ENCODE assay signal across 8 mouse cellular contexts in genomic region chr11:69098039-69098761, GRCm38 (mm10). TPM values are rescaled to one million over a fixed set of nuclear protein-coding genes. Genes with fewer than 3 reads are reported as not detected.
DNase-seq lines count a peak whose midpoint lies in the region; ATAC-seq and TF ChIP-seq lines count a peak whose summit lies in the region.

No protein-coding gene starts in this region.

- ATAC-seq in hindbrain, embryonic 16.5 days: no peak
- no peak for ATAC-seq in midbrain, postnatal 0 days (ENCODE audit: low FRiP score)

- H3K27ac ChIP-seq in cerebellum, adult 2 months (ENCODE audit: insufficient read depth, low read length): peak overlapping the region; percentile 85
- peak overlapping the region; percentile 81 for H3K27ac ChIP-seq in hindbrain, embryonic 16.5 days (ENCODE audit: low read depth, low read length)
- peak overlapping the region; percentile 83 for H3K27ac ChIP-seq in midbrain, postnatal 0 days (ENCODE audit: low read depth, low read length)

- WGBS in cerebellum, adult 2 months: 15% methylated on average over 8 of the region's 8 CpGs
- WGBS in hindbrain, embryonic 16.5 days: 22% methylated on average over 8 of the region's 8 CpGs
- WGBS in midbrain, postnatal 0 days: 21% methylated on average over 8 of the region's 8 CpGs

- H3K4me2 ChIP-seq in hindbrain, embryonic 16.5 days (ENCODE audit: low read length): peak overlapping the region; percentile 93
- H3K4me2 ChIP-seq in midbrain, postnatal 0 days (ENCODE audit: low read depth, low read length, poor library complexity, severe bottlenecking): peak overlapping the region; percentile 94

- H3K9me3 ChIP-seq in hindbrain, embryonic 16.5 days (ENCODE audit: control insufficient read depth, low read length): no peaks in the 10 kb centered on the region
- no peaks in the 10 kb centered on the region for H3K9me3 ChIP-seq in midbrain, postnatal 0 days (ENCODE audit: low read length)

- H3K27me3 ChIP-seq in cerebellum, adult 2 months (ENCODE audit: control insufficient read depth, insufficient read depth, low read length): no peaks in the 10 kb centered on the region
- H3K27me3 ChIP-seq in hindbrain, embryonic 16.5 days (replicated peaks; ENCODE audit: control insufficient read depth, insufficient read depth, low read length): no peaks in the 10 kb centered on the region
- H3K27me3 ChIP-seq in midbrain, postnatal 0 days (ENCODE audit: insufficient read depth, low read length): no peaks in the 10 kb centered on the region

- no peak for DNase-seq in cerebellum, adult 2 months
- DNase-seq in cerebellum, adult 18-20 months: no peak
- peak; percentile 55 for DNase-seq in right cerebral cortex, postnatal 25 days
- DNase-seq in right cerebral cortex, postnatal 36 days (ENCODE audit: low spot score in 2 of 2): no peak
- no peak for DNase-seq in midbrain, postnatal 0 days (ENCODE audit: low spot score)
- DNase-seq in urinary bladder, postnatal 36 days (ENCODE audit: low spot score in 2 of 2): no peak
- DNase-seq in frontal cortex, postnatal 10 days (ENCODE audit: low spot score in 2 of 2): no peak

- TF ChIP-seq CTCF in cerebellum, adult 2 months (IDR thresholded peaks at IDR 0.05; ENCODE audit: borderline replicate concordance, insufficient read depth, low read depth, low read length): no peak
- no peak for TF ChIP-seq CTCF in midbrain, postnatal 0 days (IDR thresholded peaks at IDR 0.05)

- H3K4me3 ChIP-seq in cerebellum, adult 2 months (replicated peaks; ENCODE audit: insufficient read depth, low read depth, low read length): peak overlapping the region; percentile 90
- H3K4me3 ChIP-seq in hindbrain, embryonic 16.5 days (ENCODE audit: low read length): peak overlapping the region; percentile 57
- H3K4me3 ChIP-seq in midbrain, postnatal 0 days (ENCODE audit: low read depth, low read length): peak overlapping the region; percentile 59

- peaks cover 37% of the 10 kb centered on the region for H3K4me1 ChIP-seq in cerebellum, adult 2 months (ENCODE audit: control insufficient read depth, insufficient read depth, low read length)
- H3K4me1 ChIP-seq in hindbrain, embryonic 16.5 days (ENCODE audit: control insufficient read depth, insufficient read depth, low read depth, low read length): peaks cover 45% of the 10 kb centered on the region
- peaks cover 23% of the 10 kb centered on the region for H3K4me1 ChIP-seq in midbrain, postnatal 0 days (ENCODE audit: insufficient read depth, low read length)

- peaks cover 16% of the 10 kb centered on the region for H3K36me3 ChIP-seq in hindbrain, embryonic 16.5 days (ENCODE audit: control insufficient read depth, insufficient read depth, low read length)
- peaks cover 21% of the 10 kb centered on the region for H3K36me3 ChIP-seq in midbrain, postnatal 0 days (ENCODE audit: insufficient read depth, low read length)

- peak overlapping the region; percentile 73 for H3K9ac ChIP-seq in hindbrain, embryonic 16.5 days (ENCODE audit: low read depth, low read length)
- H3K9ac ChIP-seq in midbrain, postnatal 0 days (replicated peaks; ENCODE audit: low read length, poor library complexity, severe bottlenecking): peak overlapping the region; percentile 72; the same call in 1 of the 2 replicates

- TF ChIP-seq POLR2A in cerebellum, adult 2 months (IDR thresholded peaks at IDR 0.05; ENCODE audit: borderline replicate concordance, insufficient read depth, low read length): 0 out of 2 replicates have a peak, but pooled peaks have one; percentile 72

RNA-seq across cellular contexts. Expression of gene Per1, which starts 3.2 kb away (rescaled TPM):
- polyA plus RNA-seq in cerebellum, adult 2 months (2012; rRNA removed): 34.4 and 37.2 TPM in 2 replicates
- 11.1 and 11.2 TPM in 2 replicates for polyA plus RNA-seq in hindbrain, embryonic 16.5 days (2015; fragmentation: Nextera tagmentation; extraction: Ambion mirVana)
- total RNA-seq in midbrain, postnatal 0 days (2014; rRNA removed): 28.5 and 47.1 TPM in 2 replicates
- polyA plus RNA-seq in midbrain, postnatal 0 days (2015; fragmentation: Nextera tagmentation; extraction: Ambion mirVana): 11.8 and 15.4 TPM in 2 replicates

RNA-seq across cellular contexts. Expression of gene Vamp2, which starts 9.9 kb away (rescaled TPM):
- polyA plus RNA-seq in cerebellum, adult 2 months (2012; rRNA removed): 672 and 700 TPM in 2 replicates
- 402 and 475 TPM in 2 replicates for polyA plus RNA-seq in hindbrain, embryonic 16.5 days (2015; fragmentation: Nextera tagmentation; extraction: Ambion mirVana)
- total RNA-seq in midbrain, postnatal 0 days (2014; rRNA removed): 144 and 157 TPM in 2 replicates
- polyA plus RNA-seq in midbrain, postnatal 0 days (2015; fragmentation: Nextera tagmentation; extraction: Ambion mirVana): 591 and 600 TPM in 2 replicates

RNA-seq across cellular contexts. Expression of gene Hes7, which starts 22.0 kb away (rescaled TPM):
- polyA plus RNA-seq in cerebellum, adult 2 months (2012; rRNA removed): 0.44 and 0.59 TPM in 2 replicates
- 1.4 and 1.8 TPM in 2 replicates for polyA plus RNA-seq in hindbrain, embryonic 16.5 days (2015; fragmentation: Nextera tagmentation; extraction: Ambion mirVana)
- 1.2 and 2.1 TPM in 2 replicates for total RNA-seq in midbrain, postnatal 0 days (2014; rRNA removed)
- polyA plus RNA-seq in midbrain, postnatal 0 days (2015; fragmentation: Nextera tagmentation; extraction: Ambion mirVana): 1.7 and 2.0 TPM in 2 replicates

RNA-seq across cellular contexts. Expression of gene 9130213A22Rik, which starts 24.2 kb away (rescaled TPM):
- polyA plus RNA-seq in cerebellum, adult 2 months (2012; rRNA removed): 1.3 and 1.4 TPM in 2 replicates
- polyA plus RNA-seq in hindbrain, embryonic 16.5 days (2015; fragmentation: Nextera tagmentation; extraction: Ambion mirVana): 0.94 and 1.2 TPM in 2 replicates
- total RNA-seq in midbrain, postnatal 0 days (2014; rRNA removed): 1.0 and 1.6 TPM in 2 replicates
- polyA plus RNA-seq in midbrain, postnatal 0 days (2015; fragmentation: Nextera tagmentation; extraction: Ambion mirVana): 1.2 and 1.4 TPM in 2 replicates

RNA-seq across cellular contexts. Expression of gene Aloxe3, which starts 27.5 kb away (rescaled TPM):
- polyA plus RNA-seq in cerebellum, adult 2 months (2012; rRNA removed): 10.8 and 16.0 TPM in 2 replicates
- 8.1 and 8.5 TPM in 2 replicates for polyA plus RNA-seq in hindbrain, embryonic 16.5 days (2015; fragmentation: Nextera tagmentation; extraction: Ambion mirVana)
- 16.3 and 19.4 TPM in 2 replicates for total RNA-seq in midbrain, postnatal 0 days (2014; rRNA removed)
- 17.8 and 21.4 TPM in 2 replicates for polyA plus RNA-seq in midbrain, postnatal 0 days (2015; fragmentation: Nextera tagmentation; extraction: Ambion mirVana)
